Mouse (Mus musculus): ENCODE data around the gene Pes1. TPM values are rescaled to one million over a fixed set of nuclear protein-coding genes. Genes with fewer than 3 reads are reported as not detected.
"Not testable (repeated sequence)": the region's sequence is repeated elsewhere in the genome, so short reads cannot be mapped to it uniquely, and the experiment has no call there.

Gene Pes1
- total RNA-seq (2021), result 10 to 100 TPM; 39.6 to 40.9 TPM
- long read RNA-seq, experiment 1, transcript Pes1-201 (15 exons, 2,911 nt), result major isoform, 13 of 18 reads
- long read RNA-seq, experiment 1, partial matches to known transcripts, result 2 of 18 reads
- long read RNA-seq, experiment 1, other reads (novel, unspliced or antisense), result 3 of 18 reads
- long read RNA-seq, experiment 2, transcript Pes1-201 (15 exons, 2,911 nt), result major isoform, 8 of 13 reads
- long read RNA-seq, experiment 2, partial matches to known transcripts, result 3 of 13 reads
- long read RNA-seq, experiment 2, other reads (novel, unspliced or antisense), result 2 of 13 reads

GRCm38 (mm10) chr11:3963610-3964415 is at the start of gene Pes1:
Gene Pes1, plus strand, starts transcription at chr11:3963975.
- peak; percentile 86 to 88 for DNase-seq (ENCODE audit: low spot score in 2 of 2)

- peak; percentile 82 for DNase-seq (ENCODE audit: low spot score in 2 of 2)
Measured at GRCm38 (mm10) chr11:3914109-3914840, 49.5 kb upstream of the Pes1 start, which contains the start of gene Slc35e4. Gene Slc35e4, minus strand, starts transcription at chr11:3914664.

- DNase-seq (ENCODE audit: low spot score in 2 of 2), result no peak
Measured at GRCm38 (mm10) chr11:3918738-3919137, 45.0 kb upstream of the Pes1 start.

GRCm38 (mm10) chr11:3920476-3920875 is 43.3 kb upstream of the Pes1 start:
- DNase-seq (ENCODE audit: low spot score in 2 of 2), result no peak

- DNase-seq (ENCODE audit: low spot score in 2 of 2), result peak; percentile 54 to 61
Measured at GRCm38 (mm10) chr11:3921281-3921850, 42.4 kb upstream of the Pes1 start.

- DNase-seq (ENCODE audit: low spot score in 2 of 2), result no peak
Measured at GRCm38 (mm10) chr11:3922115-3922514, 41.7 kb upstream of the Pes1 start.

GRCm38 (mm10) chr11:3922731-3923130 is 41.0 kb upstream of the Pes1 start:
- no peak for DNase-seq (ENCODE audit: low spot score in 2 of 2)

- no peak for DNase-seq (ENCODE audit: low spot score in 2 of 2)
Measured at GRCm38 (mm10) chr11:3925916-3926315, 37.9 kb upstream of the Pes1 start.

GRCm38 (mm10) chr11:3930019-3930418 is 33.8 kb upstream of the Pes1 start:
- no peak for DNase-seq (ENCODE audit: low spot score in 2 of 2)

- DNase-seq (ENCODE audit: low spot score in 2 of 2), result no peak
Measured at GRCm38 (mm10) chr11:3930931-3931330, 32.8 kb upstream of the Pes1 start.

GRCm38 (mm10) chr11:3931511-3932211 is 32.1 kb upstream of the Pes1 start, which contains the start of gene Tcn2:
Gene Tcn2, minus strand, starts transcription at chr11:3932159.
- peak; percentile 64 to 70 for DNase-seq (ENCODE audit: low spot score in 2 of 2)

GRCm38 (mm10) chr11:3933756-3934285 is 30.0 kb upstream of the Pes1 start:
- no peak for DNase-seq (ENCODE audit: low spot score in 2 of 2)

GRCm38 (mm10) chr11:3935135-3935534 is 28.6 kb upstream of the Pes1 start:
- DNase-seq (ENCODE audit: low spot score in 2 of 2), result no peak

GRCm38 (mm10) chr11:3936318-3936717 is 27.5 kb upstream of the Pes1 start:
- DNase-seq (ENCODE audit: low spot score in 2 of 2), result peak in 1 of 2 experiments; percentile 24

GRCm38 (mm10) chr11:3937321-3937874 is 26.4 kb upstream of the Pes1 start:
- no peak for DNase-seq (ENCODE audit: low spot score in 2 of 2)

- DNase-seq (ENCODE audit: low spot score in 2 of 2), result no peak
Measured at GRCm38 (mm10) chr11:3941371-3941770, 22.4 kb upstream of the Pes1 start.

- DNase-seq (ENCODE audit: low spot score in 2 of 2), result no peak
Measured at GRCm38 (mm10) chr11:3946386-3946785, 17.4 kb upstream of the Pes1 start.

- not testable (repeated sequence) for DNase-seq (ENCODE audit: low spot score in 2 of 2)
Measured at GRCm38 (mm10) chr11:3954876-3955275, 8.9 kb upstream of the Pes1 start.

- not testable (repeated sequence) for DNase-seq (ENCODE audit: low spot score in 2 of 2)
Measured at GRCm38 (mm10) chr11:3955371-3955770, 8.4 kb upstream of the Pes1 start.

- no peak for DNase-seq (ENCODE audit: low spot score in 2 of 2)
Measured at GRCm38 (mm10) chr11:3960901-3961300, 2.9 kb upstream of the Pes1 start.

All from layer of hippocampus, postnatal 14 days (tissue).